Mouse (Mus musculus) erythroid progenitor cell, adult 5-6 weeks (primary cell): ENCODE data around the gene Ppp2r3a. TPM values are rescaled to one million over a fixed set of nuclear protein-coding genes. Genes with fewer than 3 reads are reported as not detected.

Experiments
- total RNA-seq, 2 experiments: library from RNA; stranded (forward) in 1 of 2; stranded (reverse) in 1 of 2; fragments of 150-400 nt in 1 of 2; fragments of 186-747, 209-891 nt in 1 of 2; gene quantifications; 2 replicates each; pipeline versions ENCODE4 v1.2.3 to v1.2.4; 2015 to 2017; ENCODE audit warnings: low replicate concordance in 2 of 2

Ppp2r3a gene
- total RNA-seq, 2 experiments from 2014 or later: 2.9 TPM; not detected in 1

Other genes starting within 250 kb of the Ppp2r3a start
- 5.9 and 10.8 TPM in 2 replicates for gene Pccb, start 216.9 kb downstream of the Ppp2r3a start, total RNA-seq (2015; ENCODE audit: low replicate concordance)
- 7.8 and 8.2 TPM in 2 replicates for gene Pccb, start 216.9 kb downstream of the Ppp2r3a start, total RNA-seq (2017; ENCODE audit: low replicate concordance)
- gene Msl2, start 177.7 kb downstream of the Ppp2r3a start, total RNA-seq (2015; ENCODE audit: low replicate concordance): 59.1 and 74.6 TPM in 2 replicates
- 51.0 and 59.3 TPM in 2 replicates for gene Msl2, start 177.7 kb downstream of the Ppp2r3a start, total RNA-seq (2017; ENCODE audit: low replicate concordance)